Mouse (Mus musculus) midbrain, embryonic 16.5 days (tissue): ENCODE results near the gene Psmg1. TPM values are rescaled to one million over a fixed set of nuclear protein-coding genes. Genes with fewer than 3 reads are reported as not detected.
"Not testable (repeated sequence)": the region's sequence is repeated elsewhere in the genome, so short reads cannot be mapped to it uniquely, and the experiment has no call there.

Experiments used
- ATAC-seq: fragments of 200-750 bp; cut with Nextera tagmentation; 2 replicates; pipeline ENCODE4 v1.8.0; 2017; ENCODE audit warnings: moderate TSS enrichment
- H3K27ac ChIP-seq: fragments of 300-500 bp; sonication (generic); 2 replicates; pipeline ENCODE4 v1.5.1; 2014; ENCODE audit warnings: mild to moderate bottlenecking, low read length, mixed read lengths
- H3K27me3 ChIP-seq: fragments of 300-500 bp; sonication (generic); 2 replicates; pipeline ENCODE4 v1.6.1; 2014; ENCODE audit warnings: low read depth, low read length, mixed read lengths; ENCODE audit not compliant: control insufficient read depth, insufficient read depth
- H3K36me3 ChIP-seq: fragments of 300-500 bp; sonication (generic); 2 replicates; pipeline ENCODE4 v1.6.1; 2014; ENCODE audit warnings: mild to moderate bottlenecking, low read length, moderate library complexity, mixed read lengths; ENCODE audit not compliant: control insufficient read depth, insufficient read depth
- H3K4me1 ChIP-seq: fragments of 300-500 bp; sonication (generic); 2 replicates; pipeline ENCODE4 v1.6.1; 2014; ENCODE audit warnings: mild to moderate bottlenecking, low read length, mixed read lengths; ENCODE audit not compliant: control insufficient read depth, insufficient read depth
- H3K4me2 ChIP-seq: fragments of 300-500 bp; sonication (generic); 2 replicates; pipeline ENCODE4 v1.6.1; 2014; ENCODE audit warnings: mild to moderate bottlenecking, low read length, mixed read lengths
- H3K4me3 ChIP-seq: fragments of 300-500 bp; sonication (generic); 2 replicates; pipeline ENCODE4 v1.5.1; 2014; ENCODE audit warnings: low read depth, mild to moderate bottlenecking, low read length, moderate library complexity, mixed read lengths
- H3K9ac ChIP-seq: fragments of 300-500 bp; sonication (generic); 2 replicates; pipeline ENCODE4 v1.6.1; 2014; ENCODE audit warnings: low read depth, low read length, mixed read lengths
- H3K9me3 ChIP-seq: fragments of 300-500 bp; sonication (generic); replicated peaks from 2 replicates; pipeline ENCODE4 v1.6.1; 2014; ENCODE audit warnings: mild to moderate bottlenecking, low read length, mixed read lengths; ENCODE audit not compliant: control insufficient read depth, poor library complexity, severe bottlenecking
- WGBS: fragments of 180-500 bp; shearing (Covaris S2); extraction: QIAGEN DNeasy Blood & Tissue Kit; methylation state at CpG from one replicate; pipeline ENCODE4 v1.1.7; 2014; 5-methylcytosine and 5-hydroxymethylcytosine counted together
- polyA plus RNA-seq: library from polyadenylated mRNA; unstranded; fragments of >200 nt; fragmentation: Nextera tagmentation; extraction: Ambion mirVana; gene quantifications from 2 replicates; pipeline ENCODE4 v1.2.1, GENCODE M21; 2015

The Psmg1 gene
- 61.6 and 68.3 TPM in 2 replicates for polyA plus RNA-seq

DNA sequence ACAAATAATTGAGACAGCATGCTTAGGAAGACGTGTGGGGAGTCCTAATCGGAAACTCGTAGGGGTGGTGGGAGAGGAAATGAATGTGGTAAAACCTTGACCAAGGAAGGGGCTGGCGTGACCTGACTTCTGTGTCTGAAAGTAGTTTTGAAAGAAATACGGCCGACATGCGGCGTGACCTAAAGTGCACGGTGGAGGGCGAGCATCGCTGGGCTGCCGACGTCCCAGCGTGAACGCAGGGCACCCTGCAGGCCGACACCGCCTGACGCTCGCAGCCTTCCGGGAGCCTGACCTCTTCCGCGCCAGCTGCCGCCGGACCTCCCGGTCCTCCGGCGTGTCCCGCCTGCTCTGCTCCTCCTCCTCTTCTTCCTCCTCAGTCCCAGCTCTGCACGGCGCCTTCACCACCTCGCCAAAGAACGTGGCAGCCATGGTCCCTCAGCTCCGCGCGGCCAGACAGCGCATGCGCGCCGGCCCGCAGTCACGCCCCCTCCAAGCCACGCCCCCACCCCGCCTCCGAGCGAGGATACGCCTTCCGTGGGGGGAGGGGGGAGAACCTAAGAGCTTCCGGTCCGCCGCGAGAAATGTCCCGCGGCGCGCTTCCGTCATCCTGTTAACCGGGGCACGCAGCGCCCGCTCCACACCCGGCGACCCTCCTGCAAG, at the start of gene Psmg1:
Psmg1 (minus strand) TSS at position 499 of the 660 bp plus-strand sequence.
- H3K36me3 ChIP-seq, result peaks cover 11% of the 10 kb centered on the region; the same call in 1 of the 2 replicates
- peak within 1 kb of the TSS; percentile 87 for H3K9ac ChIP-seq
- H3K27me3 ChIP-seq, result no peaks in the 10 kb centered on the region
- under 1% methylated on average over 58 of the region's 62 CpGs for WGBS
- peak within 1 kb of the TSS; percentile 75 for H3K4me2 ChIP-seq
- H3K4me3 ChIP-seq, result peak within 1 kb of the TSS; percentile 80
- peak; percentile 95 for ATAC-seq
- peaks cover 9% of the 10 kb centered on the region for H3K4me1 ChIP-seq
- H3K27ac ChIP-seq, result peak within 1 kb of the TSS; percentile 80
- no peaks in the 10 kb centered on the region for H3K9me3 ChIP-seq

DNA sequence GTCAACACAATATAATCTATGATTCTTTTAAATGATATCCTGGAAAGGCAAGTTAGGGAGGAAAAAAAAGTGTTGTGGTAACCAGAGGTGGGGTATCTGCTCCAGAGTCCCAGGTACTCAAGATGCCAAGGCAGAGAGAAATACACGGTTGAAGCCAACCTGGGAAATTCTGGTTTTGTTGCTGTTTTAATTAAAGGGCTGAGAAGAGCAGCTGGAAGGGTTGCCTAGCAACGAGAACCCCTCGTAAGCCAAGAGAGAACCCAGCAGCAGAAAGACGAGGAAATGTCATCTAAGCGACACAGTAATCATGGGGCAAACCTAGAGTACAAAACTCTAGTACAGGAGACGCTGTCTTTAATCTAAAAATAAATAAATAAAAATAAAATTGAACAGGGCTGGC, 48.8 kb upstream of the Psmg1 start:
- Histone ChIP-seq H3K9me3 (no peaks in the 10 kb centered on the region), H3K9ac (no peak overlapping the region), H3K27me3 (no peaks in the 10 kb centered on the region), H3K36me3 (peaks cover 53% of the 10 kb centered on the region), H3K4me3 (no peak overlapping the region), H3K4me2 (no peak overlapping the region), H3K4me1 (no peaks in the 10 kb centered on the region), H3K27ac (peak overlapping the region; percentile 33; the same call in 1 of the 2 replicates)
- WGBS, result 45% methylated on average over 6 of the region's 6 CpGs
- no peak; the same call in 1 of the 2 replicates for ATAC-seq

DNA sequence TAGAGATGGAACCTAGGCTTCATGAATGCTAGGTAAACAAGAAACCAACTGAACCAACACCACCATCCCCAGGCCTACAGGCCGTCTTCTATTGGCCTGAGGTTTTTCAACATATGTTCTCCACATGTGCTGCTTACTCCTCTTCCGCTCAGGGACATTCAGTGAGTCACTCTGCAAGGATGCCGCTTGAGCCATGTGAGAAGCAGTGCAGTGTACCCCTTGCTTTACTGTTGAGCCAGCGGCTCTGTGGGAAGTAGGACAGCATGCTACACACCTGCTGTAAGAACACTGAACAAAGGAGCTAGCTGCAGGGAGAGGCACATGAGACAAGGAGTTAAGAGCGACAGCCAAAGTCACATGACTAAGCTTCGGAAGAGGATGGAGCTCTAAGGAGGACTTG, 43.7 kb upstream of the Psmg1 start:
- Histone ChIP-seq H3K4me2 (no peak overlapping the region), H3K4me3 (no peak overlapping the region), H3K9ac (no peak overlapping the region), H3K9me3 (no peaks in the 10 kb centered on the region), H3K36me3 (peaks cover 43% of the 10 kb centered on the region), H3K4me1 (no peaks in the 10 kb centered on the region), H3K27ac (no peak overlapping the region), H3K27me3 (no peaks in the 10 kb centered on the region)
- ATAC-seq, result no peak
- whole genome bisulfite sequencing, result 89% methylated on average over 6 of the region's 6 CpGs

DNA sequence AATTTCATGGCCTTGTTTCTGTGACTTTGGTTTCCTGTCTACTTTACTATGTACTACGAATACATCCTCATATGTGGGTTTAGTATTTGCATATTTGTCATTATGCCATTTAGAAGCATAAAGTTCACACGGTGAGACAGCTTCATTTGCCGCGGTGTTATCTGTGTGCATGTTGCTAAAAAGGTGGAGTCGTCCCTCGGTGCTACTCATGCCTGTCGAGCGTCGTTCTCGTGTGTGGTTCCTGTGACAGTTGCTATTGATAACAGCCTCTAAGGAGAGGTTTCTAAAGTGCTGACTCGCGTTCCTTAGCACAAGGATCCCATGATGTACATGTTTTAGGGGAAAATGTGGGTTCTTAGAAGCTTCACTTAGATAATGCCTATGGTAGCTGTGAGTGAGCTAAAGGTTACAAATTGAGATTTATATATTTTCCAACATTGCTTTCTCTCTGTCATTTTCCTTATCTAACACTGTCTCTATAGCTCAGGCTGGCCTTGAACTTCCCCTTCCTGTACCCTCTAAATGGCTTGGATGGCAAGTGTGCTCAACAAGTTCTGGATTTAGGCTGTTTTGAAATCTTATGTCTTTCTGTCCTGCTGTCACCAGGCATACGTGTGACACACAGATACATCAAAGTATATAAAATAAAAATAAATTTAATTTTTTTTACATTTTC, 41.7 kb upstream of the Psmg1 start:
- H3K9me3 ChIP-seq, result no peaks in the 10 kb centered on the region
- H3K36me3 ChIP-seq, result peaks cover 40% of the 10 kb centered on the region
- WGBS, result 95% methylated on average over 13 of the region's 13 CpGs
- no peak overlapping the region for H3K4me2 ChIP-seq
- no peak overlapping the region for H3K4me3 ChIP-seq
- no peaks in the 10 kb centered on the region for H3K4me1 ChIP-seq
- H3K27ac ChIP-seq, result no peak overlapping the region
- H3K27me3 ChIP-seq, result no peaks in the 10 kb centered on the region
- no peak for ATAC-seq
- H3K9ac ChIP-seq, result no peak overlapping the region

DNA sequence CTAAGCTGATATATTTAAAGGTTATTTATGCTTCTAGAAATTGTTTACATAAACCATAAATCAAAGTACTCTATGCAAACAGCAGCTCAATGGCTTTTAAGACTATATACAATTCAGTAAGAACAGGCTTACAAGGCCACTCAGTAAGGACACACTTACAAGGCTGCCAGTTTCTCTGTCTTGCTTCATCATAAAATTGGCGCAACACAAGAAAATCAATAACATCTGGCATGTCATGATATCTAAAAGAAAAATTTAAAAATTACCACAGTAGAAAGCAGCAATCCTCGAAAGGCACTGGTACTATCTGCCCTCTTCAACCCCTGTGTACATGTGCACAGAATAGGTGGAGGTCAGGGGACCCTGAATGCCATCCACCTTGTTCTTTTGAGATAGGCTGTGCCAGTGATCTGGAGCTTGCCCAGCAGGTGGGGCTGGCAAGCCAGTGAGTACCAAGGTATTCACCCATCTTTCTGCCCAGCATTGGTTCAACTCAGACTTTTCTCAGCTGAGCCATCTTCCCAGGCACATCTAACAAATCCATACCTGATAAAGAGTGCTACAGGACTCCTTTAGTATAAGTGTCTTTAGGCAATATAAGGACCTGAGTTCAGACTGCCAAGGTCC, 39.8 kb upstream of the Psmg1 start:
- Histone ChIP-seq H3K27ac (no peak overlapping the region), H3K36me3 (peaks cover 40% of the 10 kb centered on the region), H3K4me1 (no peaks in the 10 kb centered on the region), H3K27me3 (no peaks in the 10 kb centered on the region), H3K4me3 (no peak overlapping the region), H3K9ac (no peak overlapping the region), H3K9me3 (no peaks in the 10 kb centered on the region), H3K4me2 (no peak overlapping the region)
- no peak for ATAC-seq
- 98% methylated on average over 2 of the region's 2 CpGs for WGBS

DNA sequence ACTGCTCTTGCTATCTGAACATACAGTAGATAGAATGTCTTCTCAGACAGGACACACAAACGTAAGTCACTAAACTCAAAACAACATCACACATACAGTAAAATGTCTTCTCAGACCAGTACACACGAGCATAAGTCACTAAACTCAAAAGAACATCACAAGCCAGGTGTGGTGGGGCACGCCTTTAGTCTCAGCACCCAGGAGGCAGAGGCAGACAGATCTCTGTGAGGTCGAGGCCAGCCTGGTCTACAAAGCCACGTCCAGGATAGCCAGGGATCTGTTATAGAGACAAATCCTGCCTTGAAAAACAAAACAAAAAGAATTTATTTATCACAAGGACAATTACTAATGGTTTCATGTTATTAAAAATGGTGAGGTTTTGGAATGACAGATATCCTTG, 35.5 kb upstream of the Psmg1 start:
- peaks cover 32% of the 10 kb centered on the region for H3K36me3 ChIP-seq
- ATAC-seq, result no peak
- no peaks in the 10 kb centered on the region for H3K9me3 ChIP-seq
- 90% methylated on average over 5 of the region's 5 CpGs for WGBS
- H3K4me3 ChIP-seq, result no peak overlapping the region
- no peak overlapping the region for H3K4me2 ChIP-seq
- no peak overlapping the region for H3K9ac ChIP-seq
- H3K27me3 ChIP-seq, result no peaks in the 10 kb centered on the region
- H3K4me1 ChIP-seq, result no peaks in the 10 kb centered on the region
- H3K27ac ChIP-seq, result no peak overlapping the region

DNA sequence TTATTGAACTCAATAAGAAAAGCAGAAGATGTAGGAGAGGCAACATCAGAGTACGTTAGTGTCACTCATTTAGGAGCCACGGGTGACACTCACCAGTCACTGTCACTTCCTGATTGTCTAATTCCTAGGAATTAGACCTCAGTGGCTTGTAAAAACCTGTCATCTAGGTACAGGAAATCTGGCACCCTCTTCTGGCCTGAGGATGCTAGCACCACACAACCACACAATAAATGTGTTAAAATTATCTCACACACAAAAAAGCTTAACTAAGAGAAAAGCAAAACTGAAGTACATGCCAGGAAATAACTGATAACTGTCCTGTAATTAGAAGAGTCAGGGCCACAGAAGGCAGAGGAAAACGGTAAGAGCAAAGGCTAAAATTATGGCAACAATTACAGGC, 34.5 kb upstream of the Psmg1 start:
- no peaks in the 10 kb centered on the region for H3K9me3 ChIP-seq
- no peak overlapping the region for H3K4me3 ChIP-seq
- peaks cover 39% of the 10 kb centered on the region for H3K36me3 ChIP-seq
- H3K9ac ChIP-seq, result no peak overlapping the region
- WGBS, result 89% methylated on average over 3 of the region's 3 CpGs
- no peak for ATAC-seq
- no peak overlapping the region for H3K27ac ChIP-seq
- no peak overlapping the region for H3K4me2 ChIP-seq
- H3K4me1 ChIP-seq, result no peaks in the 10 kb centered on the region
- H3K27me3 ChIP-seq, result no peaks in the 10 kb centered on the region

DNA sequence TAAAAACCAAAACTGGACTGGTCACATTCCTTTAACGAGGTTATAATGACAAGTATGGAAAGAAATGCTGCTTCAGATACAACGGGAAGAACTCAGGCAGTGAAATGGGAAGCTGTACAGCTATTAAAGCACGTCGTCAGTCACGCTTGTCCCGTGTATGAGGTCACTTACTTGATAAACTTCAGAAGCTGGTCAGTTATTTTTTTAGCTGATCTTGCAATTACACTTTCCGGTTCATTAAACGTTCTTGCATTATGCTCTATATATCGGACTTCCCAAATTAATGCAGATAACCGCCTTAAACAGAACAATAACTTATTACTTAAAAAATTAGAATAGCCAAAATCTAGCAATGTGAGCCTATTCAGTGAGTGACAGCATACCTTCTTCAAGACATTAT, 30.3 kb upstream of the Psmg1 start:
- Histone ChIP-seq H3K4me2 (no peak overlapping the region), H3K9me3 (no peaks in the 10 kb centered on the region), H3K36me3 (peaks cover 49% of the 10 kb centered on the region), H3K27ac (no peak overlapping the region), H3K4me1 (no peaks in the 10 kb centered on the region), H3K4me3 (no peak overlapping the region), H3K9ac (no peak overlapping the region), H3K27me3 (no peaks in the 10 kb centered on the region)
- no peak for ATAC-seq
- 94% methylated on average over 10 of the region's 10 CpGs for WGBS

DNA sequence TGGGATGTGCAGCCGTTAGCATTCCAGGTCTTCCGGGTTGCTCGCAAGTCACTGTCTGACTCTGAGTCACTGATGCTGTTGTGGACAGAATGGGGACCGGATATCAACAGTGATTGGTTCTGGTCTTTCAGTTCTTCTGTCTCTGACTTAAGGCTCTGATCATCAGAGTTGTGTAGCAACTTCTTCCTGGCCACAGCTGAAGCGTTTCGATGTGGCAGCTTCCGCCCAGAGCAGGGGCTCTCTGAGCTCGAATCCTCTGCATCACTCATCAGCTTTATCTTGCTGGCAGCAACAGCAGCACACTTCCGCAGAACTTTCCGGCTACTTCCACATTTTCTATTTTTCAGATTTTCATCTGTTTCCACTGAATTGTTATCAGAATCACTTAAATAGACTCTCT, 18.4 kb upstream of the Psmg1 start:
- not testable (repeated sequence) for H3K36me3 ChIP-seq, H3K4me3 ChIP-seq, H3K4me1 ChIP-seq, ATAC-seq, H3K4me2 ChIP-seq, H3K9me3 ChIP-seq, H3K27me3 ChIP-seq, H3K9ac ChIP-seq, H3K27ac ChIP-seq
- WGBS, result no CpG with 5 or more reads among the region's 10 CpGs
